Mouse (Mus musculus) thymus, postnatal 25 days (tissue): ENCODE measurements at regions not wholly inside any gene's neighbourhood (a gene's known extent, or its start where the extent isn't known, plus 50 kb on each side); places are given as distances from the start of the nearest gene placed in this dataset.

Source experiments
- DNase-seq: peaks from one replicate; pipeline ENCODE4 v3.0.0; 2022

DNA sequence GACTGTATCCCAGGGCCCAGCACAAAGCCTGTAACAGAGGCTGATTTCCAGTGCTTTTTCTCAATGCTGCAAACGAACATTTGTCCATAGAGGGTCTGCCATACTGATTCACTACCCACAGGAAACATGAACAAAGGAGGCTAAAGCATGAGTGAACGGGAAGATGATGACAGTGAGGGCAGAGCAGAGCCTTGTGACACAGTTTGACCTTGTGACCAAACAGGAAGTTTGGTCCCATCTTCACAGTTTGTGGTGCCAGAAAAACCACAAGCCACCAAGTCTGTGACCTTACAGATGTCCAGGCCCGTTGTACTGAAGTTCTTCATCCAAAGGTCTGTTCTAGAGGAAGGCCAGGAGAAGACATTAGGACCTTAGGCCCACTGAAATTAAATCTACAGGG lies 974.4 kb downstream of the Epha4 start:
- no peak for DNase-seq

DNA sequence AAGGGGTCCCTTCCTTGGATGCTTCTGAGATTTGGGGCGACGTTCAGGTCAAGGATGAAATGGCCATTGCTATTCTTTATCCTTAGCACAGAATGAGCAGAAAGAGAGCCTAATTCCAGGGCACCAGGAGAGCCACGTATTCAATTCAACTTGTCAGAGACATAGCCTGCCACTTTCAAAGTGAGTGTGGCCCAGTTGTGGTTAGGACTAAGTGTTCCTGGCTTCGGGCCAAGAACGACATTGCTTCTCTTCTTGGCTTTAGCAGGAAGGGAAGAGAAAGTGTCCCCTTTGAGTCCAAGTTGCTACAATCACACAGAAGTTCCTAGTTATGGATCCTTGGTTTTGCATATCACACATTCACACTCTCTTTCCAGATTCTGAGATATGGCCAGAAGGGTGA lies 964.0 kb downstream of the Epha4 start:
- no peak for DNase-seq

DNA sequence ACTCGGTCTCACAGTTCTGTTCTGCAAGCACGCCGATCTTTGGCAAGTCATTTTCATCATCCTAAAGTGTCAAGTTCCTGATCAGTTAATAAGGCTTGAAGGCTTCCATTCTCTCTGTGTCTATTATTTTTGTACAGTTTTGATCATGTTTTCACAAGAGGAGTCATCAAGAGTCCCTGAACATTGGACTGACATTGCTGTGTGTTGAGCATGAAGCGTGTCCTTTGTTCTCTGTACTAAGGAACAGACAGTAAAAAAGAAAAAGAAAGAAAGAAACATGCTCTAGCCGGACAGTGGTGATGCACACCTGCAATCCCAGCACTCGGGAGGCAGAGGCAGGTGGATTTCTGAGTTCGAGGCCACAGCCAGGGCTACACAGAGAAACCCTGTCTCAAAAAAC lies 955.4 kb downstream of the Epha4 start:
- DNase-seq = no peak

DNA sequence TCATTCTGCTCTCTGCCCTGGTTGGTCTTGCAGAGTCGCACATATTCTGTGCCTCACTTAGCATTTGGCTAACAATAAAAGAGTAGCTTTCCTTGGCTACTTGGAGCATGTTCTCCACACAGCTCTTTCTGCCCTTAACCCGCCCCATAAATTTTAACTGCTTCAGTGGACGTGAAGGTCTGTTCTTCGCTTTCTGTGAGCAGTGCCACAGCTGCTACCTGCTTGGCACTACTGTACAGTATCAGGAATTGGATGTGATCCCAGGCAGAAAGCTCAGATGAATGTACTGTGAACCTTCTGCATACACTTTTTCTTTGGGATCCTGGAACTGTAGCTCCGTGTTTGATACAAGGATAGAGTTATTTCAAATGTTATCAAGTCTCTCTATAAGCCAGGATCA lies 939.4 kb downstream of the Epha4 start:
- DNase-seq = no peak

DNA sequence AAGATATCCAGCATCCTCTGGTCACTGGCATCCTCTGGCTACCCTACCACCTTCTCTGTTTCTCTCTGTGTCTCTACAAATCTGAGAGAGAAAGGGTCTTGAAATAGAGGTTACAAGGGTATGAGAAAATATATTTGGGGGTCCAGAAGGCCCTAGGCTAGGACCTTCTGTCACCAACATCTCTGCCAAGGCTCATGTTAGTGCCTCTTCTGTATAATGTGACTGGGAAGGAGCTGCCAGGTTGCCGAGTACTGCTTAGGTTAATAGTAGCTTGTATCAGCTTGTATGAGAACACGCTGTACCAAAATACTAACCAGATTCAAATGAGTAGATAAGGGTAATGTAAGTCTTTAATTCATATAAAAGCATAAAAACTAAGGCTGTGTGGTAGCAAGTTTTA lies 929.0 kb downstream of the Epha4 start:
- no peak for DNase-seq

DNA sequence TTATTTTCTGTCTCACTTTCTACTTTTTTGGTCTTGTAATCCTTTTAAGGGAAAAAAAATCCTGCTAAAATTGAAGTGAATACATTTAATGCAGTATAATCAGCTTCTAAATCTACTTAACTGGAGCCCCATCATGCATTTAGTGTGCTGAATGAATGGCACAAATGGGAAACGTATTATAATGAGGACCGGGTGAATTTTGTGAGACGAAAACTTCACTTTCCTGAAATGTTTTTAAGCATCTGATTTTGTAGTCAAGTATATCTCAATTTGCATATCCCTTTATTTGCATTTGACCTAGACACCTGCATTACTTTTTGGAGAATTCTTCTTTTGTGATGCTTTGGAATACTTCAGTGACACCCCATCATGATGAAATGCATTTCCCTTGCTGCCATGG lies 889.1 kb downstream of the Epha4 start:
- no peak for DNase-seq

DNA sequence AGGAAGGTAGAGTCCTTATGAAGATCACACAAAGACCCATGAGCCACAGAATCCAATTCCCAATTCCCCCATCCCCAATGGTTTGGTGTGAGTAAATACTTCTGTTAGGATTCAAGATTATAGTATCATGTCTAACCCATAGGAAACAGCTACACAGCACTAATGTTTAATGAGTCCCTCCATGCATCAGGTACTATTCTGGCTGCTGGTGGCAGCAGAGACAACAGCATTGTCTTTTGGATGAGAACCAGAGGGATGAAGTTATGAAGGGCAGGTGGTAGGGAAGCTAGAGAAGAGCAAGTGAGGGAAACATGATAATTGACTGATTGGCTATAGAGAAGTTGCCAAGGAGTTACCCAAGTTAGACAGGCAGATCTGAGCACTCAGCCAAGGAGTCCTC lies 885.0 kb downstream of the Epha4 start:
- no peak for DNase-seq

DNA sequence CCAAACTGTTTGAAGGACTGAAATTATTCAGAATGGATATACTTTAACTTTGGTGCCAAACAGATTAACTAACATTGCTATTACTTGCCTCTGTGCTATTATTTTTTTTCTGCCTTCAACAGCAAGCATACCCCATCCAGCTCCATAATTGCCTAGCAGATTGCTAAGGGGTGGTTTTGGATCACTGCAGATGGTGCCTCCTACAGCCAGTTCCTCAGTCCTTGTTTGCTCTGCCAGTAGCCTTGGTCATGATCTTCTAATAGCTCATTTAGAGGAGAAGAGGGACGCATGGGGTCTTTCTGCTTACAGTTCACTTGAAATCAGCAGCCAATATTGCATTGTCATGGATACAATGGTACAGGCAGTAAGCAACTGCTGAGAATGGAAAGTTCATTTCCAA lies 880.8 kb downstream of the Epha4 start:
- DNase-seq = no peak

DNA sequence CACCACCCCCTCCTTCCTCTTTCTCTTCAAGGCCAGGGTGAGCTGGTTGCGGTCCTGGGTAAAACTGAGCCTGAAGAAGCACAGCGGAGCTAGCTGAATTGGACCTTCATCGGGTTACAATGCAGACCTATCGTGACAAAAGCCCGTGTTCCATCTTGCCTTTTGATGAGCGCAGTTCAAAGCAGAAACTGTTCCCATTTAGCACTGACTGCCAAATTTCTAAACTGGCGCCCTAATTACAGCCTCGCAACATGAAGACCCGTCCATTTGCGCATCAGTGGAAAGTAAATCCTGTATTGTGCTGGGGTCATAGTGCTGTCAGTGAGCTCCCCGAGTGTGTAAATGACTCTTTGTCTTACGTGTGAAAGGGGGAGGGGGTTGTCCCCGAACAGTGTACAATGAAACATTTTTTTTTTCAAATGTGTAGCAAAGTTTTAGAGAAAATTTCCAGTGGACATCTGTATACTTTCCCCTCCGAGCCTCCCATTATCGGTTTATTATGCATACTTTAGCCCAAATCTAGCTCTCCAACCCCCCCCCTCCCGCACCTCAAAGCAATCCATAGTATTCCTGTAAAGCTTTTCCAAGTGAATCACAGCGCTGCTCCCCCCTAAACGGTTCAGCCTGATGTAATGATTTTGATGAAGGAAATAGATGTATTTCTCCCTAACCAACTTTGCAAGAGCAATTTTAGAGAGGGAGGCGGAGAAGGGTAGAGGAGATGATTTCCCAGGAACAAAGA lies 877.4 kb downstream of the Epha4 start:
- DNase-seq = no peak

DNA sequence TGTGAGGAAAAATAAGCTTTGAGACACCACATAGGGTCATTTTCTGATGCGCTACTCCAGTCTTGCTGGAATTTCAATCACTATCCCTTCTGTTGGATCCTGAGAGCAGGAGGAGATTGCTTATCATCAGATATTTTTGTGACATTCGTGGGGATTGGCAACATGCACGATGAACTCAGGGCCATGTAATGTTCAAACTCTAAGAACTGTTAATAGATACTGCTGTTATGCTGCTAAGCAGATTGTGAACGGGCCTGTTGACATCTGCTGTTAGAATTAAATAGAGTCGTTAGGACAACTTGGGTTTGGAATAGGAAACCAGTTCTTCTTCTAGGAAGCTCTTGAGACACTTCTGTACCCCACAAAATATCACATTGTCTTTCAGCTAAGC lies 876.9 kb downstream of the Epha4 start:
- DNase-seq = no peak

DNA sequence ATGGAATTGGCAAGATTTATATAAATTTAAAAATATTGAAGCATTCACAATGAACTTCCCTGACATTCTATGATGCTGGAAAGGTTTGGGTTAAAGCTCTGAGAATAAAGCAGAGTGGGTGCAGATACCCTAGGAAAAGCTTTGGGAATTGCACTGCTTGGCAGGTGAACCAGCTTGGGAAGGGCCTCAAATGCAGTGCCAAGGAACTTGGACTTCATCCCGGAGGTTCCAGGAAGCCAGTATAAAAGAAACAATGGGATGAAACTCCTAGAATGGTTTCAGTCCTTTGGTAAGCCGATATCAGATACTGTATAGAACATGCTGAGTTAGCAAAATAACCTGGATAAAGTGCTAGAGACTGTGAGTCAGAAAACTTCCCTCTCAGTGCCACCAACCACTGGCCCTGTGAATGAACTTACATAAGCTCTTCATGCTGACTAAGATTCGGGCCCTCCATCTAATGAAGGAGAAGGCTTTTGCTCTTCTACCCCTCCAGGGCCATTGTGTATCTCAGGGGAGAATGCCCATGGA lies 873.6 kb downstream of the Epha4 start:
- no peak for DNase-seq

DNA sequence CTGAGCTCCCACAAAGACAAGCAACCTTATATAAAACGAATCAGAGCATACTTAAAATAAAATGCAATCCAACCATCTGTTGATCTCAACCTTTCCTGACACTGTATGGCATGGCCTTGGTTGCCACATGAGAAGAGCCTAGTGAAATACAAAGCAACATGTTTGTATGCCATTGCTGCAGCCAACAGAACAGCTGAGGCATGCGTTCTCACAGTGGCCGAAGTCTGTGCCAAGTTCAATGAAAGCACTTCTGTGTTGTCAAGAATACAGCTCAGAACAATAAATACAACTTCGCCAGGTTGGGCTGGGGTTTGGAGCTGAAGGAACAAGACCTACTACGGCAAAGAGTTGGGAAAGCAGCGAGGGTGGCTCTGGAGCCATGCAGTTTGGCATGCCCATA lies 872.2 kb downstream of the Epha4 start:
- DNase-seq = no peak

DNA sequence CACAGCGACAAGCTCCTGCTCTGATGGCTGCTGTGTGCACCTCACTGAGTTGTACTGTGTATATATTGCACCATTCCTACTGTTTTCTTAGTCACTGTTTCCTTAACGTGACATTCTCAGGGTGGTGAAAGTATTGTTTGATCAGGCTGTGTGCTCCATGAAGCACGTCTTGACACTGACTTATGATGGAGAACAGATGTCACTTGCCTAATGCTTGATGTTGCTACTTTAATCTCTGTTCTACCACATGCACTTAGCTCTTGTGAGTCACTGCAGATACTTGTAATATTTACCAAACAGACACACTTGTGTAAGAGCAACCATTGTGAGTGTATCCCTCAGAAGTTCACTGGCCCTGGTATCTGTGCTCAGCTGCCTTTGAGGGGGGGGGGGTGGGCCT lies 870.0 kb downstream of the Epha4 start:
- no peak for DNase-seq

DNA sequence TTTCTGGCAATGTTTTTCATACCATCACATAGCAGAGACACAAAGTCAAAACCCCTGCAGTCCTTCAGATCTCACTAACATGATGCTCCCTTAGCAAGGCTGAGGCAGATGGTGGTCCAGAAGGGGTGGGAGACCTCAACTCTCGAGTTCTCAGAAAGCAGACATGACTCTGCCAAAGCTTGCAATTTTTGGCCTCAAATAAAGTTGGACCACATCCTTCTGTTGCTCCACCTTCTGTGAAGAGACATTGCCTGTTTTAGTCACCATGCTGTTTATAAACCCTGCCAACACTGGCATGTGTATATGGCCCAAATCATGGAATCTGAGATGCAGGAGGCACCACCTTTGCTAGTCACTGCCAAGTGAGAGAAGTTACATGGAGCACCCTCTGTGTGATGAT lies 860.1 kb downstream of the Epha4 start:
- DNase-seq = no peak

DNA sequence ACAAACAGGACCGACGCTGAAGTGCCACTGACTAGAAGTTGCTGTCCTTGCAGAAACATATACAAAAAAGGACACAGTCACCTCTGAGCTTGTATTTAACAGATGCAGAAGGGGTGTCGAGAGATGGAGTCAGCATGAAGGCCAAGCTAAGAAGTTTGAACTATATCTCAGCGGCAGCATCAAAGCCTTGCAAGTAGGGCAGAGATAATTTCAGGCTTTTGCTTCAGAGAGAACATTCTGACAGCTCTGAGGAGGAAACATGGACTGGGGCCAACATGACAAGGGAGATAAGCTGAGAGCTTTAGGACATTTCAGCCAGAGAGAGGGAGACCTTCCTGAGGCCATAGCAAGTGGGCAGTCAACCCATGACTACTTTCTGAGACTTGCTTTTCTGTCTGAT lies 856.7 kb downstream of the Epha4 start:
- no peak for DNase-seq

DNA sequence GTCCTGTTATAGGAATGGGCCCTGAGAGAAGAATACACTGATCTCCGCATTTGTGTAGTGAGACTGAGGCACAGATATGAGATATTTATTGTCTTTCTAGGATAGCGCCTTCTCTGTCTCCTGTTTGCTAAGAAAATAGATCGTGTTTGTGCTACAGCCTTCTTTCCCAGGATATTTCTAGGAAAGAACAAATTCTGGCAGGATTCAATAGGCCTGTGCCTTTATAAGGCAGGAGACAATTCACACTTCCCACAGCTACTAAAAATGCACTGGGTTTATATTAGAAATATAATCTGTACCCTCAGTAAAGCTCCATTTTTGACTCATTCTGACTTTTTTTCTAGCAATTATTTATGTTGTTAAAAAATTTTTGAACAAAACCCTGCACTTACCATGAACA lies 854.7 kb downstream of the Epha4 start:
- no peak for DNase-seq

DNA sequence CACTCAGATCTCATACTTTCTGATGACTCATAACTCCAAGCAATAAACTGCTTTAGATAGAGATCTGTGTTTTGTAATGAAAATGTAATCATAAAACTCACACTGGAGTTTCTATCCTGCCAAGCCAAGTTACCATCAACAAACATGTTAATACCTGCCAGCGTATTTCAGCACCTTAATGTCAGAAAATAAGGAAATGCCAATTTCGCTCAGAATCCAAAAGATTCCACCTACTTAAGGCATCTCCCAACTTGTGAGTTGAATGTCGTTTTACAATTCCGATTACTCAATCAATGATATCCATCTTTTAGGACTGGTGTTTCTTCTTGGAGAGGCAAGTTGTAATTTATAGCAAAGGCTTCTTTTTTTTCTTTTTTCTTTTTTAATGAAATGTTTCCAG lies 850.5 kb downstream of the Epha4 start:
- no peak for DNase-seq

DNA sequence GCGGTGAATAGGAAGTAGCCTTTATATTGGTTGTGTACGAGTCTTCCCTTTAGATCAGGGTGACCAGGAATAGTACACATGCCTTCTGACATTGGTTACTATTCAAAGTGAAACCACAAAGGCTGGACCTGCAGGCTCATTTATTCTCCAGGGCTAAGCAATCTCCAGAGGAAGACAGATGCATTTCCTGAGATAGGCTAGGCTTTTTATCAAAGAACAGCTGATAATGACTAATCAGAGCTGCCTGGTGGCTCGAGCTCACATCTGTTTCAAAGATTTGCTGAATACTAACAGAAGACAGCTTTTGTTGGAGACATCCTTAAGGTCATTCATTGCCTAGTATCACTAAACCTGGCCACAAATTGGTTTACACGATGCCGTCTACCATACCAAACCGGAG lies 838.1 kb downstream of the Epha4 start:
- no peak for DNase-seq

DNA sequence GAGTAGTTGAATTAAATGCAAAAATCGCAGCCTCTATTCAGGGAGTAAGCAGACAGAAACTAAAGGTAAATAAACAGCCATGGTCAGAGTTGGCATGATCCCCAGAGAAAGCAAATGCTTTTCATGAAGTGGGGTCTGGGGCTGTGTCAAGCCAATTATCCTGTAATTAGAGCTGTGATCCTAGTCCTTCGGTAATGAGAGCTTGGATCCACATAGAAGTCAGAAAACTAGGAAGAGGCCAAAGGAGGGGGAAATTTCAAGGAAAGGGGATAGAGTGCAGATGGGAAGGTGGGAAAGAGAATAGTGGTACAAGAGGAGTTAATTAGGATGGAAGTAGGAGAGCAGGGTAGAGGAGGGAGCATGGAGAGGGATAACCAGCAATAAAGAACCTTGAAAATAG lies 809.3 kb downstream of the Epha4 start:
- no peak for DNase-seq

DNA sequence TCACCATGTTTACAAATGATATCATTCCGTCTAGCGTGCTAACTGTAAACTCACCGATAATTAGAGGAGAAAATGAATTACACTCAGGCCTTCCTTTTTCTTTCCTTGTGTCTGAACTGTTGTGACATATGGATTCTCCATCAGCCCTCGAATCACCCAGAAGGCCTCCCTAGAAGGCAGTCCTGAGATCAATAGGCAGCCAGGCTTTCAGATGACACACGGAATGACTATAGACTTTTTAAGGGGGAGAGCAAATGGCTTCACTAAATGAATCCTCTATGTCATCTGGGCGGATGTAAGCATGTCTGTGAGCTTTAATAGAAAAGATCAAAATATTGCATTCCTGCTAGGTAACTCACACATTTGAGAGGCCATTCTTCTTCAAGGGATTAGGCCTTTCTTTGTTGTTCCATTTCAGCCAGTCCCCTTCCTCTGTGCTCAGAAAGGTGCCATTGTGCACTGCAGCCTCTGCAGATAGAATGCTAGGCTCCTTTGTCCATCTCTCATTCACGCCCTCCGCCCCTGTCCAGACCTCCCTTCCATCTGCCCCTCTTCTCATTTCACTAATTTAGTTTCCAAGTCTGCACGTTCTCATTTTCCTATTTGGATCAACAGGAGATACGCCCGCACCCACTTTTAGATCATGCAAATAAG lies 797.1 kb downstream of the Epha4 start:
- DNase-seq = no peak

DNA sequence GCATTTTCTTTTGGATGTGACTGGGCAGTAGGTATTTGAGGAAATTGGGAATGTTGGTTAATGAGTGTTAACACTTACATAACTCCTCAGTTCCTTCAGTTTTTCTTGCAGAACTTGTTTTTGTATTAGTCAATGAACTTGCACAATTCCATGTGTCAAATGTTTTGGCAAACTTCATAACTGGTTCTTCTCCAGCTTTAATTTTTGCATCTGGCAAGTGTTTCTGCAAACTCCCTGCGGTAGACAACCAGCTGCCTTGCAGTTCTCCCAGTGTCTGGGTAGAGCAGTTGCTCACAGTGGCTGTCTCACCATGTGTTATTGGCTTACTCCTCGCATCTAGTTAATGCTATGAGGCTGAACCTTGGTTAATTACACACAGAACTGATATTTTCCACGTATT lies 790.4 kb downstream of the Epha4 start:
- DNase-seq = no peak

DNA sequence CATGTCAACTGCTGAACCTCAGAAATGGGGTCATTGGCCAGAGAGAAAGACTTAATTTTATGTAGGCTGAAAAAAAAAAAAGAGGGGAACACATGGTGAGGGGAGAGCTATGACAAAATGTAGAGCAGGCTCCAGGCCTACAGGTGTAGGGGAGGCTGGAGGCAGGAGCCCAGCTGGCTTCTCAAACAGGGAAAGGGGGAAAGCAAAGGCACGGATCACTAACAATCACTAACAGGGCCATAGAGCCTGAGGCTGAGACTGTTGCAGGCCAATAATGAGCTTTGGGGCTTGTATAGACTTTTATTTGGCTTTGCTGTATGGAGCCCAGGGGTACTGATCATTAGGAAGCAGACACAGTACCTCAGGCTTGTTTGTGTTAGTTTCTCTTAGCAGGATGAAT lies 777.9 kb downstream of the Epha4 start:
- DNase-seq = no peak

DNA sequence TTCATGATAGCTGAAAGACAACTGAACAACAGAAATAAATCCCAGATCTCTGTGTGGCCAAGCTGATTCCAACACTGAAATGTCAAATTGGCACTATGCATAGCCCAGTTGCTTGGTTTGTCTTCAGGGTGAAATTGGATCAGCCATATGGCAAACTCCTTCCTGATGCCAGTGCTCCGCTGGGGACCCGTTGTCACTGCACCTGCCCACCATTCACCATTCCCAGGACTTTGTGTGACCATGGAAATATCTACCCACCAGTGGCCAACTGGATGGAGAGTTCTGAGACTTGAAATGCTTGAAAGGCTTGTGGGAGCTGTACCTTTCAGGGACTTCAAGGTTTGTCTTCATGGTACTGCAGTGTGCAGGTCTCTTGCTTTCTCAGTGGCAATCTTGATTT lies 777.2 kb downstream of the Epha4 start:
- DNase-seq = no peak

DNA sequence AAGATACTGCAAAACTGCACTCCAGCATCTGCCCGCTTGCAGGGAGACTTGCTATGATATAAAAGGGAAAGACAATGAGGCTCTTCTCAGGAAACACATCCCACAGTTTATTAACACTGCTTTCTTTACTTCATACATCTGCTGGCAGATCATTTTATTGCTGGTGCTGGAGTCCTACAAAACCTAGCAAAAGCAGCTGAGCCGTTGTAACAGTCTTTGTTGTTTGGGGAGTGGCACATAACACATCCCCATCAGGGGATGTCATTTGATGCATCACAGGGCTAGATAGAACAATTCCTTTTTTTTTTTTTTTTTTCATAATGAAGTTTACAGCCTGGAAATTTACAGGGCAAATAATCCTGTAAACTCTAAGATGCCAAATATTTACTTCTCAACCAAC lies 742.2 kb downstream of the Epha4 start:
- no peak for DNase-seq

DNA sequence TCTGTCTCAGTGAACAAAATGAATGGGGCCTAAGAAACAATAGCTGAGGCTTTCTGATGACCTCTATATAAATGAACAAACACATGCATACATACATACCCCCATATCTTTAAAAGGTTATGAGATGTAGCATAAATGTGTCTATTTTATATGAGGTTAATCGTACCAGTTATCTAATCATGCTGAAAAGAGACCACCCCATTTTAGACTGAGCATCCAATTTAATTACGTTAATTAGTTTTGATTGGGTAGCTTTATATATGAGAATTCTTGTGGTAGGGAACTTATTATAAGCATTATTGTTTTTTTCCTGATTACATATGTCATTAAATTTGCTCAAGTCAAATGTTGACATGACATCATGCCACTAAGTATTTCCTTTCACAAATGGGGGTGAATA lies 728.0 kb downstream of the Epha4 start:
- DNase-seq = no peak
